Mouse (Mus musculus) bone marrow, adult 2 months (tissue): Measurements from ENCODE around the gene Ptgfrn.

Experiments used
- CTCF ChIP-seq: fragments of 200-500 bp; IDR thresholded peaks from 2 replicates; pipeline ENCODE4 v1.5.1; 2011; ENCODE audit warnings: low read length, control low read depth; ENCODE audit not compliant: control insufficient read depth, insufficient read depth
- POLR2A ChIP-seq: fragments of 200-500 bp; IDR thresholded peaks from 2 replicates; pipeline ENCODE4 v1.6.1; 2011; ENCODE audit warnings: low read depth, mild to moderate bottlenecking, control low read depth, low read length, borderline replicate concordance; ENCODE audit not compliant: control insufficient read depth

DNA sequence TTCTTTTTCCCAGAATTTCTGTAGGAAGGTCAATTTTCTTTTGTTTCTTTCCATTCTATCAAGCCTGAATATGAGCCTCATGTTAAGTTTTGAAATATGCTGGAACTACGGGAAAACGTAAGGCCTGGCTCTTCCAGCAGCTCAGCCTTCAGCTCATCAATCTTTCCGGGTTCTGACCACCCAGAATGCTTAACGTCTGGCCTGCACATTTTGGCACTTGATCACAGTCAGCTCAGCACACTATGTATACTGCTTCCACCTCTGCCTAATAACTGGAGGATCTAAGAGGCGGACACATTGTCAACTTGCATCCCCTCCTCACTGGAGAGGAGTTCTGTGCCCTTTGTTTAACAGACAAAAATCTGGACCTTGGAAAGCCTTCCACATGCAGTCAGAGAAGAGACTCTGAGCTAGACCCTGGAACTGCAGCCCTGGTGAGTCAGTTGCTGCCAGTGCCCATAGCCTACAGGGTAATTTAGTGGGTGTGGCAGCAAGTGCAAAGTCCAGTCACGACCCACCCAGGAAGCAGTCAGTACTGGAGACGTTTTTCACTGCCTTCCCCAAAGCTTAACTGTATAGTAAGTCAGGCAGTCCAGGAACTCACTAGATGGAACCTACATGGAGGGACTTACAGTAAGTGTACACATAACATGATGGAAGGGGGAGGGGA, 1.9 kb upstream of the Ptgfrn start:
- TF ChIP-seq CTCF (no peak), POLR2A (no peak)
